Mouse (Mus musculus) cerebral cortex, adult 2 months (tissue): ENCODE results near the gene Gm15140.

ENCODE experiments used
- WGBS: fragments of 180-500 bp; shearing (Covaris S2); methylation state at CpG from one replicate; pipeline ENCODE4 v1.1.7; 2018; 5-methylcytosine and 5-hydroxymethylcytosine counted together

Gene Gm15140

DNA sequence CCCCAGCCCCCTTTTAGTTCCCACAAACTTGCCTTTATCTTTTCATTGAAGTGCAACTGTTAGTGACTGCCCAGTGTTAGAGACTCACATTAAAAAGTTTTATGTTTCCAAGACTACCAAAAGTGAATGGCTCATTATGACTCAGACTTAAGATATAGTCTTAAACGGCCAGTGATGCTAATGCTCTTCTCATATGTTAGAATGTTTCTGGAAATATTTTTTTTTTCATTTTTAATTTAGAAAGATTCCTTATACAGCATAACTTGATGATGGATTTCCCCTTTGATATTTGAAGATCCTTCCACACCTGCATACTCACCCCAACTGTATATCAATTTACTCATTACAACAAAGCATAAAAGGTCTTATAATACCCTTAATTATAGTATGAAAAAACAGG, at the start of gene Gm15140:
Gm15140 (minus strand) TSS at position 101 of the 400 bp plus-strand sequence.
- 52% methylated on average over 1 of the region's 1 CpGs for whole genome bisulfite sequencing
